Mouse (Mus musculus) stomach, embryonic 16.5 days (tissue): ENCODE data around the gene Lhx5. TPM values are rescaled to one million over a fixed set of nuclear protein-coding genes. Genes with fewer than 3 reads are reported as not detected.

Source experiments
- ATAC-seq: fragments of 200-750 bp; cut with Nextera tagmentation; 2 replicates; pipeline ENCODE4 v1.8.0; 2017; ENCODE audit warnings: moderate number of reproducible peaks, moderate TSS enrichment; ENCODE audit not compliant: insufficient read depth, low FRiP score
- H3K27ac ChIP-seq: fragments of 300-500 bp; sonication (generic); 2 replicates; pipeline ENCODE4 v1.5.1; 2014; ENCODE audit warnings: low read length
- H3K27me3 ChIP-seq: fragments of 300-500 bp; sonication (generic); 2 replicates; pipeline ENCODE4 v1.6.1; 2014; ENCODE audit warnings: low read length, control low read depth, mixed read lengths; ENCODE audit not compliant: control insufficient read depth, insufficient read depth
- H3K36me3 ChIP-seq: fragments of 300-500 bp; sonication (generic); 2 replicates; pipeline ENCODE4 v1.6.1; 2014; ENCODE audit warnings: low read length; ENCODE audit not compliant: control insufficient read depth, insufficient read depth
- H3K4me1 ChIP-seq: fragments of 300-500 bp; sonication (generic); 2 replicates; pipeline ENCODE4 v1.6.1; 2014; ENCODE audit warnings: low read length, control low read depth, mixed read lengths; ENCODE audit not compliant: control insufficient read depth, insufficient read depth
- H3K4me2 ChIP-seq: fragments of 300-500 bp; sonication (generic); 2 replicates; pipeline ENCODE4 v1.6.1; 2014; ENCODE audit warnings: low read depth, low read length, mixed read lengths
- H3K4me3 ChIP-seq: fragments of 300-500 bp; sonication (generic); replicated peaks from 2 replicates; pipeline ENCODE4 v1.5.1; 2014; ENCODE audit warnings: mild to moderate bottlenecking, low read length
- H3K9ac ChIP-seq: fragments of 300-500 bp; sonication (generic); 2 replicates; pipeline ENCODE4 v1.6.1; 2014; ENCODE audit warnings: low read length
- H3K9me3 ChIP-seq: fragments of 300-500 bp; sonication (generic); replicated peaks from 2 replicates; pipeline ENCODE4 v1.6.1; 2016; ENCODE audit warnings: low read length, control low read depth; ENCODE audit not compliant: control insufficient read depth
- WGBS: fragments of 180-500 bp; shearing (Covaris S2); extraction: QIAGEN DNeasy Blood & Tissue Kit; methylation state at CpG from one replicate; pipeline ENCODE4 v1.1.7; 2014; 5-methylcytosine and 5-hydroxymethylcytosine counted together
- polyA plus RNA-seq: library from polyadenylated mRNA; unstranded; fragments of >200 nt; fragmentation: Nextera tagmentation; extraction: Ambion mirVana; gene quantifications from 2 replicates; pipeline ENCODE4 v1.2.1, GENCODE M21; 2015

Gene Lhx5
- polyA plus RNA-seq, 1 experiment from 2014 or later: 0.06 TPM

GRCm38 (mm10) chr5:120467026-120467425, 35.5 kb downstream of the Lhx5 start:
- ATAC-seq: peak; percentile 29; the same call in 1 of the 2 replicates
- H3K36me3 ChIP-seq: no peaks in the 10 kb centered on the region
- peak overlapping the region; percentile 20 for H3K4me2 ChIP-seq
- peak overlapping the region; percentile 33; the same call in 1 of the 2 replicates for H3K9ac ChIP-seq
- H3K4me3 ChIP-seq: peak overlapping the region; percentile 29
- no peaks in the 10 kb centered on the region for H3K4me1 ChIP-seq
- H3K9me3 ChIP-seq: peaks cover 6% of the 10 kb centered on the region
- 6% methylated on average over 4 of the region's 4 CpGs for whole genome bisulfite sequencing
- no peak overlapping the region for H3K27ac ChIP-seq
- no peaks in the 10 kb centered on the region for H3K27me3 ChIP-seq

GRCm38 (mm10) chr5:120468336-120468735, 36.8 kb downstream of the Lhx5 start:
- H3K36me3 ChIP-seq: no peaks in the 10 kb centered on the region
- H3K27ac ChIP-seq: no peak overlapping the region
- H3K9ac ChIP-seq: no peak overlapping the region
- 0 out of 2 replicates have a peak, but pooled peaks have one; percentile 14 for ATAC-seq
- no peak overlapping the region for H3K4me3 ChIP-seq
- H3K4me1 ChIP-seq: no peaks in the 10 kb centered on the region
- no peak overlapping the region for H3K4me2 ChIP-seq
- peaks cover 6% of the 10 kb centered on the region for H3K9me3 ChIP-seq
- 60% methylated on average over 5 of the region's 5 CpGs for WGBS
- no peaks in the 10 kb centered on the region for H3K27me3 ChIP-seq

DNA sequence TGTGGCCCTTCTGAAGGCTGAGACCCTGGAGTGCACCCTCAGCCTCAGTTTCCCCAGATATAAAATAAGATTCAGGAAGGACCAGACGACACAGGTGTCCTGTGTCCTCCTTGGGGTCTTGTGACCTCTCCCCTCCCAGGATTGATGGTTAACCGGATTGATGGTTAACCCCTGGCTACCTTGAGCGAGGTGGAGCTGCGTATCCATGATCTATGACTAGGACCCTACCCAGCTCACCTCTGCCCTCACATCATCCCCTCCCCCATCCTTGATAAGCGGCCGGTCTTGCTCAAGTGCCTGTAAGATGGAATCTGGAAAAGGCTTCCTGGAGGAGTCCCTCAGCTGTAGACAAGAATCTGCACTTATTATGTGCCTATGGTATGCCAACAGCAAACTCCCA, 37.3 kb downstream of the Lhx5 start:
- Histone ChIP-seq H3K4me2 (no peak overlapping the region), H3K4me1 (no peaks in the 10 kb centered on the region), H3K9ac (no peak overlapping the region), H3K4me3 (no peak overlapping the region), H3K27me3 (no peaks in the 10 kb centered on the region; the same call in 1 of the 2 replicates), H3K9me3 (peaks cover 6% of the 10 kb centered on the region), H3K27ac (no peak overlapping the region), H3K36me3 (no peaks in the 10 kb centered on the region)
- 61% methylated on average over 6 of the region's 6 CpGs for WGBS
- ATAC-seq: no peak

- 37% methylated on average over 4 of the region's 4 CpGs for WGBS
- no peak overlapping the region for H3K4me2 ChIP-seq
- ATAC-seq: 0 out of 2 replicates have a peak, but pooled peaks have one; percentile 34
These were observed 40.0 kb downstream of the Lhx5 start for GRCm38 (mm10) chr5:120471538-120471937.

DNA sequence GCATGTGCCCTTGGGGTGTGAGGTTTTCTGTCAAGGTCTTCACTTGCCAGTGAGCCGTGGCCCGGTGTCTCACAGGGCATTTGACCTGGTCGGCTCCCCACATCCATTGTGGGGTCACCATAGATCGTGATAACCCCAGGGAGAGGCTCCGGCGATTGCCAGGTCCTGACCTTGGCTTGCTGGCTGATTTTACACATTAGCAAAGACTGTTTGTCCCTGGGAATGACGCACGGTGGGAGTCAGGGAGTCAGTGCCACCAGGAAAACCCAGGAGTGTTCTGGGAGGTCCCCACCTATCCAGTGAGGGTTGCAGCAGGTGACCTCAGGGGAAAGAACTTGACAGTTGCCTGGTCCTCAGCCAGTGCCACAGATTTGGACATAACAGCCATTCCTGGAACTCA, 41.3 kb downstream of the Lhx5 start, which contains the start of gene Sdsl:
Sdsl (minus strand) TSS at position 41 of the 400 bp plus-strand sequence.
- no peak for ATAC-seq
- WGBS: 62% methylated on average over 8 of the region's 8 CpGs
- Histone ChIP-seq H3K27ac (no peak within 1 kb of the TSS), H3K4me1 (no peaks in the 10 kb centered on the region), H3K4me2 (no peak within 1 kb of the TSS), H3K4me3 (no peak within 1 kb of the TSS), H3K27me3 (no peaks in the 10 kb centered on the region; the same call in 1 of the 2 replicates), H3K9ac (no peak within 1 kb of the TSS), H3K9me3 (no peaks in the 10 kb centered on the region), H3K36me3 (no peaks in the 10 kb centered on the region)

More at GRCm38 (mm10) chr5:120471538-120471937, 40.0 kb downstream of the Lhx5 start:
- Histone ChIP-seq H3K27ac (no peak overlapping the region), H3K4me1 (no peaks in the 10 kb centered on the region), H3K9me3 (no peaks in the 10 kb centered on the region), H3K36me3 (no peaks in the 10 kb centered on the region), H3K27me3 (no peaks in the 10 kb centered on the region; the same call in 1 of the 2 replicates), H3K9ac (no peak overlapping the region), H3K4me3 (no peak overlapping the region)

DNA sequence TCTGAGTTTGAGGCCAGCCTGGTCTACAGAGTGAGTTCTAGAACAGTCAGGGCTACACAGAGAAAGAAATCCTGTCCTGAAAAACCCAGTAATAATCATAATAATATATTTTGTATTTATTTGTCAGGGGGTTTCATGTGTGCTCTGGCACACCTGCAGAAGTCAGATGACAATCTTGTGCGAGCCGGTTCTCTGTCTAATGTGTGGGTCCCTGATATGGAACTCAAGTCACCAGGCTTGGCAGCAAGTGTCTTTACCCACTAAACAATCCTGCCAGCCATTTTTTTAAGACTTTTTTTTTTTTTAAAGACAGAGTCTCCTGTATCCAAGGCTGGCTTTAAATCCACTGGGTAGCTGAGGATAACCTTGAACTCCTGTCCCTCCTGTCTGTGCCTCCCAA, 41.9 kb downstream of the Lhx5 start:
- H3K36me3 ChIP-seq: no peaks in the 10 kb centered on the region
- H3K9ac ChIP-seq: no peak overlapping the region
- no peaks in the 10 kb centered on the region for H3K4me1 ChIP-seq
- no peak overlapping the region for H3K27ac ChIP-seq
- no peaks in the 10 kb centered on the region for H3K9me3 ChIP-seq
- no peak for ATAC-seq
- H3K4me2 ChIP-seq: no peak overlapping the region
- H3K27me3 ChIP-seq: no peaks in the 10 kb centered on the region; the same call in 1 of the 2 replicates
- WGBS: 84% methylated on average over 2 of the region's 2 CpGs
- no peak overlapping the region for H3K4me3 ChIP-seq

DNA sequence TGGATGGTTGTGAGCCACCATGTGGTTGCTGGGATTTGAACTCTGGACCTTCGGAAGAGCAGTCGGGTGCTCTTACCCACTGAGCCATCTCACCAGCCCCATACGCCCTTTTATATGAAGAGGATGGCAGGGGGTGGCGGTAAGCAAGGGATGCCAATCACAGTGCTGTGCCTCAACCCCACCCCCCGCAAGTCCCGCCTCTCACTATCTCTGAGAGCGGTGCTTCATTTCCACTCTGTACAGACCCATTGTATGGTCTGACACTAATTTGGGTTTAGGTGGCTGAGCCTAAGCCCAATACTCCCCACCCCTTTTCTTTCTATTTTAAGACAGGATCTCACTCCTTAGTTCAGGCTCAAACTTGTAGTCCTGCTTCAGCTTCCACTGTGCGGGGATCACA, 44.4 kb downstream of the Lhx5 start:
- WGBS: 63% methylated on average over 8 of the region's 8 CpGs
- 0 out of 2 replicates have a peak overlapping the region, but pooled peaks have one; percentile 6 for H3K4me2 ChIP-seq
- H3K4me3 ChIP-seq: no peak overlapping the region
- no peaks in the 10 kb centered on the region for H3K4me1 ChIP-seq
- no peaks in the 10 kb centered on the region for H3K9me3 ChIP-seq
- no peaks in the 10 kb centered on the region for H3K36me3 ChIP-seq
- no peaks in the 10 kb centered on the region; the same call in 1 of the 2 replicates for H3K27me3 ChIP-seq
- H3K9ac ChIP-seq: no peak overlapping the region
- no peak overlapping the region for H3K27ac ChIP-seq
- no peak for ATAC-seq

DNA sequence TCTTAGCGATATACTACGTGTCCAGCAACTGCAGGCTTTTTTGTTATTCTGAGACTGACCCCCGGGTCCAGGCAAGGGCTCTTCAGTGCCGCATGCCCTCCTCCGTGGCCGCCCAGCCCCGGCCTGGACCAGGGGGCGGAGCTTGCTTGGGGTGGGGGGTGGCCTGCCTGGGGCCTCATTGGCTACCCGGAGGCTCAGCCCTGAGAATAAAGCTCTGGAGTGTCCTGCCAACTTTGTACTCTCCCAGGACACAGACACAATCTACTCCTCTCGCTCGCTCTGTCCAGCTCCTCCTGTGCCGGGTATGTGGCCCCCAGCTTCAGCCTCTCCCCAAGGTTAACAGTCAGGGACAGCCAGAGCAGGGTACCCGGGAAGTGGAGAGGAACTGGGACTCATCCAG, 44.8 kb downstream of the Lhx5 start, which contains the start of gene Sds:
Sds (plus strand) TSS at position 231 of the 400 bp plus-strand sequence.
- no peak within 1 kb of the TSS for H3K27ac ChIP-seq
- no peaks in the 10 kb centered on the region for H3K4me1 ChIP-seq
- no peaks in the 10 kb centered on the region for H3K9me3 ChIP-seq
- H3K4me2 ChIP-seq: 0 out of 2 replicates have a peak within 1 kb of the TSS, but pooled peaks have one; percentile 6
- H3K27me3 ChIP-seq: no peaks in the 10 kb centered on the region; the same call in 1 of the 2 replicates
- no peak within 1 kb of the TSS for H3K4me3 ChIP-seq
- no peak for ATAC-seq
- no peaks in the 10 kb centered on the region for H3K36me3 ChIP-seq
- 16% methylated on average over 13 of the region's 13 CpGs for WGBS
- no peak within 1 kb of the TSS for H3K9ac ChIP-seq

DNA sequence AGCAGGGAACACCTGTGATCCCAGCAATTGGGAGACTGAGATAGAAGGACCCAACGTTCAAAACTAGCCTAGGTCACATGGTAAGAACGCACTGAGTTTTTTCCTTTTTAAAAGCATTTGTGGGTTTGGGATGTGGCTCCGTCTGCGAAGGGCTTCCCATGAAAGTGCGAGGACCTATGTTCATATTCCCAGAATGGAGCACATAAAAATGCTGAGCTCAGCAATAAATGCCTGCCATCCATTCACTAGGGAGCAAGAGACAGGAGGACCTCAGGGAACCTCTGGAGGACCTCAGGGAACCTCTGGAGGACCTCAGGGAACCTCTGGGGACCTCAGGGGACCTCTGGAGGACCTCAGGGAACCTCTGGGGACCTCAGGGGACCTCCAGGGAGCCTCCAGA, 46.5 kb downstream of the Lhx5 start:
- no peak overlapping the region for H3K4me2 ChIP-seq
- no peaks in the 10 kb centered on the region for H3K9me3 ChIP-seq
- H3K4me1 ChIP-seq: no peaks in the 10 kb centered on the region
- H3K4me3 ChIP-seq: no peak overlapping the region
- H3K9ac ChIP-seq: no peak overlapping the region
- WGBS: 90% methylated on average over 5 of the region's 5 CpGs
- no peak overlapping the region for H3K27ac ChIP-seq
- no peaks in the 10 kb centered on the region for H3K36me3 ChIP-seq
- no peak for ATAC-seq
- H3K27me3 ChIP-seq: no peaks in the 10 kb centered on the region; the same call in 1 of the 2 replicates
